Mouse (Mus musculus) ES-E14 (cell line): ENCODE results near the gene Tspo2.

Experiments used
- CHD2 ChIP-seq: IDR thresholded peaks from 2 replicates; pipeline ENCODE4 v1.6.1; 2014; ENCODE audit warnings: mild to moderate bottlenecking, low read depth, low read length, inconsistent platforms
- HCFC1 ChIP-seq: IDR thresholded peaks from 2 replicates; pipeline ENCODE4 v1.6.1; 2012; ENCODE audit warnings: low read length, inconsistent platforms, borderline replicate concordance; ENCODE audit not compliant: insufficient read depth
- MAFK ChIP-seq: IDR thresholded peaks from 2 replicates; pipeline ENCODE4 v1.6.1; 2014; ENCODE audit warnings: mild to moderate bottlenecking, low read depth, low read length, inconsistent platforms; ENCODE audit not compliant: insufficient read depth
- ZC3H11A ChIP-seq: IDR thresholded peaks from 2 replicates; pipeline ENCODE4 v1.6.1; 2012; ENCODE audit warnings: low read depth, mild to moderate bottlenecking, inconsistent platforms, low read length, borderline replicate concordance

DNA sequence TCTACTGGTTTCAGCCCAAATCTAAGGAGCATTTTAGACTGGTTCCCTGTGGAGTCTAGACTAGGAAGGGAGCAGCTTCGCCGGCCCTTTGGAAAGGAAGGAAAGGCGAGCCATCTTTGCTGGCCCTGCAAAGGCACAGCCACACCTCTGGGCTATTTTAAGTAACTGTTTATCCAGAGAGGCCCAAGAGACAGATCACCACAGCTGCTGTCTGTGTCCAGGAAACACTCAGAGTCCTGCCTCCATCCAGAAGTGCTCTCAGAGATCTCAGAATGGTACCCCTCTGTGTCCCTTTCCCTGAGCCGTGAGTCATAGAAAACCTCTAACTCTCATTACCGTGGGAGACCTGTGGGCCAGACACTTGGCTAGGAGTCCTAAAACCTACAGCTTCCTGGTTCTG lies 20.9 kb downstream of the Tspo2 start:
- TF ChIP-seq HCFC1: no peak
- no peak for TF ChIP-seq ZC3H11A
- no peak for TF ChIP-seq MAFK
- TF ChIP-seq CHD2: no peak
